Mouse (Mus musculus): ENCODE measurements around the gene Ern2. TPM values are rescaled to one million over a fixed set of nuclear protein-coding genes. Genes with fewer than 3 reads are reported as not detected.

Ern2 gene
- 0.93 and 1.0 TPM in 2 replicates for polyA plus RNA-seq (2014; fragmentation: Nextera tagmentation; extraction: Ambion mirVana)

- H3K27ac ChIP-seq = no peak within 1 kb of the TSS
- ATAC-seq (ENCODE audit: low FRiP score) = no peak
- H3K4me2 ChIP-seq (replicated peaks) = peak within 1 kb of the TSS; percentile 31
- H3K9me3 ChIP-seq (ENCODE audit: control insufficient read depth, low read length) = no peaks in the 10 kb centered on the region
- no peaks in the 10 kb centered on the region for H3K4me1 ChIP-seq (replicated peaks; ENCODE audit: control insufficient read depth, insufficient read depth, low read length)
- no peak for DNase-seq (ENCODE audit: low spot score)
- peak within 1 kb of the TSS; percentile 11; the same call in 1 of the 2 replicates for H3K4me3 ChIP-seq (replicated peaks; ENCODE audit: low read length)
- no peaks in the 10 kb centered on the region for H3K27me3 ChIP-seq (ENCODE audit: control insufficient read depth, insufficient read depth, low read length)
- peak within 1 kb of the TSS; percentile 36; the same call in 1 of the 2 replicates for H3K9ac ChIP-seq
- no peaks in the 10 kb centered on the region for H3K36me3 ChIP-seq (replicated peaks; ENCODE audit: control insufficient read depth, insufficient read depth)
- WGBS = 21% methylated on average over 16 of the region's 17 CpGs
Observed at GRCm38 (mm10) chr7:122186043-122186442, at the start of gene Ern2. TSS of gene Ern2 (minus strand) at chr7:122186207.

GRCm38 (mm10) chr7:122230866-122231265 lies 44.9 kb upstream of the Ern2 start:
- Histone ChIP-seq H3K4me1 (replicated peaks; ENCODE audit: control insufficient read depth, insufficient read depth, low read length) (no peaks in the 10 kb centered on the region), H3K27me3 (ENCODE audit: control insufficient read depth, insufficient read depth, low read length) (no peaks in the 10 kb centered on the region), H3K9ac (no peak overlapping the region), H3K27ac (no peak overlapping the region), H3K9me3 (ENCODE audit: control insufficient read depth, low read length) (no peaks in the 10 kb centered on the region), H3K36me3 (replicated peaks; ENCODE audit: control insufficient read depth, insufficient read depth) (no peaks in the 10 kb centered on the region), H3K4me2 (replicated peaks) (no peak overlapping the region), H3K4me3 (replicated peaks; ENCODE audit: low read length) (no peak overlapping the region)
- DNase-seq (ENCODE audit: low spot score) (no peak), ATAC-seq (ENCODE audit: low FRiP score) (no peak)
- 82% methylated on average over 4 of the region's 4 CpGs for WGBS

GRCm38 (mm10) chr7:122229916-122230315 lies 43.9 kb upstream of the Ern2 start:
- Histone ChIP-seq H3K4me2 (replicated peaks) (no peak overlapping the region), H3K27me3 (ENCODE audit: control insufficient read depth, insufficient read depth, low read length) (no peaks in the 10 kb centered on the region), H3K27ac (no peak overlapping the region), H3K9ac (no peak overlapping the region), H3K4me3 (replicated peaks; ENCODE audit: low read length) (no peak overlapping the region), H3K36me3 (replicated peaks; ENCODE audit: control insufficient read depth, insufficient read depth) (no peaks in the 10 kb centered on the region), H3K4me1 (replicated peaks; ENCODE audit: control insufficient read depth, insufficient read depth, low read length) (no peaks in the 10 kb centered on the region), H3K9me3 (ENCODE audit: control insufficient read depth, low read length) (no peaks in the 10 kb centered on the region)
- DNase-seq (ENCODE audit: low spot score) = no peak
- 67% methylated on average over 4 of the region's 4 CpGs for WGBS
- ATAC-seq (ENCODE audit: low FRiP score) = no peak

- Histone ChIP-seq H3K4me3 (replicated peaks; ENCODE audit: low read length) (no peak overlapping the region), H3K4me2 (replicated peaks) (no peak overlapping the region), H3K36me3 (replicated peaks; ENCODE audit: control insufficient read depth, insufficient read depth) (no peaks in the 10 kb centered on the region), H3K27me3 (ENCODE audit: control insufficient read depth, insufficient read depth, low read length) (no peaks in the 10 kb centered on the region), H3K9ac (no peak overlapping the region), H3K27ac (no peak overlapping the region), H3K4me1 (replicated peaks; ENCODE audit: control insufficient read depth, insufficient read depth, low read length) (no peaks in the 10 kb centered on the region), H3K9me3 (ENCODE audit: control insufficient read depth, low read length) (no peaks in the 10 kb centered on the region)
- ATAC-seq (ENCODE audit: low FRiP score) (no peak), DNase-seq (ENCODE audit: low spot score) (no peak)
- 49% methylated on average over 3 of the region's 3 CpGs for WGBS
Observed at GRCm38 (mm10) chr7:122229306-122229705, 43.3 kb upstream of the Ern2 start.

- no peaks in the 10 kb centered on the region for H3K27me3 ChIP-seq (ENCODE audit: control insufficient read depth, insufficient read depth, low read length)
- no peak overlapping the region for H3K4me3 ChIP-seq (replicated peaks; ENCODE audit: low read length)
- no peak for ATAC-seq (ENCODE audit: low FRiP score)
- H3K36me3 ChIP-seq (replicated peaks; ENCODE audit: control insufficient read depth, insufficient read depth) = no peaks in the 10 kb centered on the region
- H3K9me3 ChIP-seq (ENCODE audit: control insufficient read depth, low read length) = no peaks in the 10 kb centered on the region
- no peak overlapping the region for H3K4me2 ChIP-seq (replicated peaks)
- H3K9ac ChIP-seq = no peak overlapping the region
- DNase-seq (ENCODE audit: low spot score) = no peak
- 92% methylated on average over 4 of the region's 4 CpGs for WGBS
- H3K4me1 ChIP-seq (replicated peaks; ENCODE audit: control insufficient read depth, insufficient read depth, low read length) = no peaks in the 10 kb centered on the region
- H3K27ac ChIP-seq = no peak overlapping the region
Observed at GRCm38 (mm10) chr7:122226744-122227143, 40.7 kb upstream of the Ern2 start.

- no peak for ATAC-seq (ENCODE audit: low FRiP score)
- Histone ChIP-seq H3K4me3 (replicated peaks; ENCODE audit: low read length) (no peak overlapping the region), H3K9ac (no peak overlapping the region), H3K4me1 (replicated peaks; ENCODE audit: control insufficient read depth, insufficient read depth, low read length) (no peaks in the 10 kb centered on the region), H3K36me3 (replicated peaks; ENCODE audit: control insufficient read depth, insufficient read depth) (no peaks in the 10 kb centered on the region), H3K4me2 (replicated peaks) (no peak overlapping the region), H3K9me3 (ENCODE audit: control insufficient read depth, low read length) (no peaks in the 10 kb centered on the region), H3K27me3 (ENCODE audit: control insufficient read depth, insufficient read depth, low read length) (no peaks in the 10 kb centered on the region), H3K27ac (no peak overlapping the region)
- no peak for DNase-seq (ENCODE audit: low spot score)
- 79% methylated on average over 7 of the region's 7 CpGs for WGBS
Observed at GRCm38 (mm10) chr7:122226020-122226742, 40.2 kb upstream of the Ern2 start.

GRCm38 (mm10) chr7:122219315-122219801 lies 33.4 kb upstream of the Ern2 start, which contains the start of gene Chp2:
TSS of gene Chp2 (plus strand) at chr7:122219496.
- Histone ChIP-seq H3K36me3 (replicated peaks; ENCODE audit: control insufficient read depth, insufficient read depth) (no peaks in the 10 kb centered on the region), H3K4me3 (replicated peaks; ENCODE audit: low read length) (0 out of 2 replicates have a peak within 1 kb of the TSS, but pooled peaks have one; percentile 11), H3K4me2 (replicated peaks) (peak within 1 kb of the TSS; percentile 37), H3K9me3 (ENCODE audit: control insufficient read depth, low read length) (no peaks in the 10 kb centered on the region; the same call in 1 of the 2 replicates), H3K27ac (no peak within 1 kb of the TSS), H3K9ac (no peak within 1 kb of the TSS), H3K27me3 (ENCODE audit: control insufficient read depth, insufficient read depth, low read length) (no peaks in the 10 kb centered on the region), H3K4me1 (replicated peaks; ENCODE audit: control insufficient read depth, insufficient read depth, low read length) (no peaks in the 10 kb centered on the region)
- 26% methylated on average over 20 of the region's 20 CpGs for WGBS
- no peak for DNase-seq (ENCODE audit: low spot score)
- ATAC-seq (ENCODE audit: low FRiP score) = no peak

GRCm38 (mm10) chr7:122208276-122209021 lies 22.4 kb upstream of the Ern2 start:
- no peak overlapping the region for H3K4me2 ChIP-seq (replicated peaks)
- H3K27me3 ChIP-seq (ENCODE audit: control insufficient read depth, insufficient read depth, low read length) = no peaks in the 10 kb centered on the region
- H3K4me3 ChIP-seq (replicated peaks; ENCODE audit: low read length) = no peak overlapping the region
- H3K4me1 ChIP-seq (replicated peaks; ENCODE audit: control insufficient read depth, insufficient read depth, low read length) = no peaks in the 10 kb centered on the region
- H3K9ac ChIP-seq = no peak overlapping the region
- ATAC-seq (ENCODE audit: low FRiP score) (no peak), DNase-seq (ENCODE audit: low spot score) (no peak)
- H3K36me3 ChIP-seq (replicated peaks; ENCODE audit: control insufficient read depth, insufficient read depth) = no peaks in the 10 kb centered on the region
- H3K27ac ChIP-seq = no peak overlapping the region
- 66% methylated on average over 7 of the region's 7 CpGs for WGBS
- H3K9me3 ChIP-seq (ENCODE audit: control insufficient read depth, low read length) = no peaks in the 10 kb centered on the region

- no peak overlapping the region for H3K4me3 ChIP-seq (replicated peaks; ENCODE audit: low read length)
- H3K9ac ChIP-seq = no peak overlapping the region
- no peaks in the 10 kb centered on the region for H3K27me3 ChIP-seq (ENCODE audit: control insufficient read depth, insufficient read depth, low read length)
- no peaks in the 10 kb centered on the region for H3K36me3 ChIP-seq (replicated peaks; ENCODE audit: control insufficient read depth, insufficient read depth)
- WGBS = 87% methylated on average over 2 of the region's 2 CpGs
- DNase-seq (ENCODE audit: low spot score) (no peak), ATAC-seq (ENCODE audit: low FRiP score) (no peak)
- H3K27ac ChIP-seq = no peak overlapping the region
- no peaks in the 10 kb centered on the region for H3K9me3 ChIP-seq (ENCODE audit: control insufficient read depth, low read length)
- no peak overlapping the region for H3K4me2 ChIP-seq (replicated peaks)
- no peaks in the 10 kb centered on the region for H3K4me1 ChIP-seq (replicated peaks; ENCODE audit: control insufficient read depth, insufficient read depth, low read length)
Observed at GRCm38 (mm10) chr7:122206121-122206520, 20.1 kb upstream of the Ern2 start.
